Mouse (Mus musculus): ENCODE measurements at regions not wholly inside any gene's neighbourhood (a gene's known extent, or its start where the extent isn't known, plus 50 kb on each side); places are given as distances from the start of the nearest gene placed in this dataset.
A peak's percentile ranks its signal among the peaks of the same experiment; 100 is the strongest.

GRCm38 (mm10) chr4:125191680-125192079 lies 64.0 kb upstream of the Zc3h12a start:
- H3K4me1 ChIP-seq (ENCODE audit: control insufficient read depth in 2 of 2, insufficient read depth in 2 of 2, low read length in 2 of 2, poor library complexity in 1 of 2), result peaks cover 10 to 22% of the 10 kb centered on the region in 2 experiments
- in situ Hi-C loops (cut with MboI; ENCODE audit: low sequenced_read_pairs in 2 of 2, unreplicated experiment in 2 of 2), result no loop called here
- no peak overlapping the region for H3K9ac ChIP-seq (ENCODE audit: insufficient read depth, low read depth, low read length, poor library complexity, severe bottlenecking)
- H3K27ac ChIP-seq (ENCODE audit: insufficient read depth, low read depth, low read length, poor library complexity, severe bottlenecking), result no peak overlapping the region
- no peak for DNase-seq (ENCODE audit: low read depth, low spot score)
- H3K4me3 ChIP-seq (ENCODE audit: insufficient read depth in 1 of 2, low read depth in 1 of 2, low read length in 2 of 2, poor library complexity in 1 of 2, severe bottlenecking in 1 of 2), result no peak overlapping the region
- H3K36me3 ChIP-seq (ENCODE audit: control insufficient read depth, insufficient read depth, low read length, poor library complexity, severe bottlenecking), result no peaks in the 10 kb centered on the region
- TF ChIP-seq MAFK (IDR thresholded peaks at IDR 0.05; ENCODE audit: insufficient read depth, low read depth, low read length), result no peak
- no peak for TF ChIP-seq HCFC1 (IDR thresholded peaks at IDR 0.05; ENCODE audit: borderline replicate concordance, insufficient read depth, low read length)
- no peak for TF ChIP-seq ZNF384 (IDR thresholded peaks at IDR 0.05; ENCODE audit: low read depth, low read length)
- TF ChIP-seq CHD2 (IDR thresholded peaks at IDR 0.05; ENCODE audit: low read depth, low read length), result no peak
- no peak for TF ChIP-seq ZC3H11A (IDR thresholded peaks at IDR 0.05; ENCODE audit: borderline replicate concordance, low read depth, low read length)
- no peaks in the 10 kb centered on the region for H3K9me3 ChIP-seq (ENCODE audit: control insufficient read depth, insufficient read depth, low read depth, low read length)

- in situ Hi-C loops (cut with MboI; ENCODE audit: low sequenced_read_pairs in 2 of 2, unreplicated experiment in 2 of 2), result no loop called here
- DNase-seq (ENCODE audit: low read depth, low spot score), result peak; percentile 52
- H3K4me3 ChIP-seq (ENCODE audit: insufficient read depth in 1 of 2, low read depth in 1 of 2, low read length in 2 of 2, poor library complexity in 1 of 2, severe bottlenecking in 1 of 2), result peak overlapping the region in 1 of 2 experiments; percentile 22; a peak in 1 of 4 replicates
- H3K36me3 ChIP-seq (ENCODE audit: control insufficient read depth, insufficient read depth, low read length, poor library complexity, severe bottlenecking), result no peaks in the 10 kb centered on the region
- TF ChIP-seq ZNF384 (IDR thresholded peaks at IDR 0.05; ENCODE audit: low read depth, low read length) (no peak), CHD2 (IDR thresholded peaks at IDR 0.05; ENCODE audit: low read depth, low read length) (no peak), ZC3H11A (IDR thresholded peaks at IDR 0.05; ENCODE audit: borderline replicate concordance, low read depth, low read length) (no peak), HCFC1 (IDR thresholded peaks at IDR 0.05; ENCODE audit: borderline replicate concordance, insufficient read depth, low read length) (no peak), MAFK (IDR thresholded peaks at IDR 0.05; ENCODE audit: insufficient read depth, low read depth, low read length) (no peak)
- H3K27ac ChIP-seq (ENCODE audit: insufficient read depth, low read depth, low read length, poor library complexity, severe bottlenecking), result no peak overlapping the region
- H3K9ac ChIP-seq (ENCODE audit: insufficient read depth, low read depth, low read length, poor library complexity, severe bottlenecking), result no peak overlapping the region; the same call in 1 of the 2 replicates
- no peaks in the 10 kb centered on the region for H3K9me3 ChIP-seq (ENCODE audit: control insufficient read depth, insufficient read depth, low read depth, low read length)
- peaks cover 10 to 20% of the 10 kb centered on the region in 2 experiments for H3K4me1 ChIP-seq (ENCODE audit: control insufficient read depth in 2 of 2, insufficient read depth in 2 of 2, low read length in 2 of 2, poor library complexity in 1 of 2)
These were observed 63.4 kb upstream of the Zc3h12a start for GRCm38 (mm10) chr4:125191010-125191409.

- DNase-seq (ENCODE audit: low read depth, low spot score), result peak; percentile 35
These were observed 62.3 kb upstream of the Zc3h12a start for GRCm38 (mm10) chr4:125189971-125190370.

GRCm38 (mm10) chr4:125186246-125186645 lies 58.6 kb upstream of the Zc3h12a start:
- Histone ChIP-seq H3K4me1 (ENCODE audit: control insufficient read depth in 2 of 2, insufficient read depth in 2 of 2, low read length in 2 of 2, poor library complexity in 1 of 2) (peaks cover 5 to 8% of the 10 kb centered on the region in 2 experiments; a peak in 3 of 4 replicates), H3K9me3 (ENCODE audit: control insufficient read depth, insufficient read depth, low read depth, low read length) (no peaks in the 10 kb centered on the region), H3K4me3 (ENCODE audit: insufficient read depth in 1 of 2, low read depth in 1 of 2, low read length in 2 of 2, poor library complexity in 1 of 2, severe bottlenecking in 1 of 2) (no peak overlapping the region), H3K27ac (ENCODE audit: insufficient read depth, low read depth, low read length, poor library complexity, severe bottlenecking) (no peak overlapping the region), H3K9ac (ENCODE audit: insufficient read depth, low read depth, low read length, poor library complexity, severe bottlenecking) (no peak overlapping the region), H3K36me3 (ENCODE audit: control insufficient read depth, insufficient read depth, low read length, poor library complexity, severe bottlenecking) (no peaks in the 10 kb centered on the region)
- in situ Hi-C loops (cut with MboI; ENCODE audit: low sequenced_read_pairs in 2 of 2, unreplicated experiment in 2 of 2), result no loop called here
- no peak for DNase-seq (ENCODE audit: low read depth, low spot score)
- TF ChIP-seq CHD2 (IDR thresholded peaks at IDR 0.05; ENCODE audit: low read depth, low read length) (no peak), ZC3H11A (IDR thresholded peaks at IDR 0.05; ENCODE audit: borderline replicate concordance, low read depth, low read length) (no peak), MAFK (IDR thresholded peaks at IDR 0.05; ENCODE audit: insufficient read depth, low read depth, low read length) (no peak), ZNF384 (IDR thresholded peaks at IDR 0.05; ENCODE audit: low read depth, low read length) (no peak), HCFC1 (IDR thresholded peaks at IDR 0.05; ENCODE audit: borderline replicate concordance, insufficient read depth, low read length) (no peak)

More at GRCm38 (mm10) chr4:125189971-125190370, 62.3 kb upstream of the Zc3h12a start:
- in situ Hi-C loops (cut with MboI; ENCODE audit: low sequenced_read_pairs in 2 of 2, unreplicated experiment in 2 of 2), result no loop called here
- Histone ChIP-seq H3K4me1 (ENCODE audit: control insufficient read depth in 2 of 2, insufficient read depth in 2 of 2, low read length in 2 of 2, poor library complexity in 1 of 2) (peaks cover 7 to 14% of the 10 kb centered on the region in 2 experiments; a peak in 3 of 4 replicates), H3K27ac (ENCODE audit: insufficient read depth, low read depth, low read length, poor library complexity, severe bottlenecking) (no peak overlapping the region), H3K9ac (ENCODE audit: insufficient read depth, low read depth, low read length, poor library complexity, severe bottlenecking) (no peak overlapping the region), H3K36me3 (ENCODE audit: control insufficient read depth, insufficient read depth, low read length, poor library complexity, severe bottlenecking) (no peaks in the 10 kb centered on the region), H3K9me3 (ENCODE audit: control insufficient read depth, insufficient read depth, low read depth, low read length) (no peaks in the 10 kb centered on the region), H3K4me3 (ENCODE audit: insufficient read depth in 1 of 2, low read depth in 1 of 2, low read length in 2 of 2, poor library complexity in 1 of 2, severe bottlenecking in 1 of 2) (no peak overlapping the region)
- TF ChIP-seq ZC3H11A (IDR thresholded peaks at IDR 0.05; ENCODE audit: borderline replicate concordance, low read depth, low read length) (no peak), MAFK (IDR thresholded peaks at IDR 0.05; ENCODE audit: insufficient read depth, low read depth, low read length) (no peak), HCFC1 (IDR thresholded peaks at IDR 0.05; ENCODE audit: borderline replicate concordance, insufficient read depth, low read length) (no peak), CHD2 (IDR thresholded peaks at IDR 0.05; ENCODE audit: low read depth, low read length) (no peak), ZNF384 (IDR thresholded peaks at IDR 0.05; ENCODE audit: low read depth, low read length) (no peak)

Data from ES-E14 (cell line).